Mouse (Mus musculus): ENCODE measurements around the gene Cd22.

- TF ChIP-seq CTCF (IDR thresholded peaks at IDR 0.05; ENCODE audit: low read depth, low read length) = no peak
- no peak for TF ChIP-seq POLR2A (IDR thresholded peaks at IDR 0.05; ENCODE audit: insufficient read depth, low read length)
These were observed 59.2 kb downstream of the Cd22 start for GRCm38 (mm10) chr7:30820854-30821445.

All from ES-Bruce4 (cell line).